Mouse (Mus musculus): ENCODE measurements at regions not wholly inside any gene's neighbourhood (a gene's known extent, or its start where the extent isn't known, plus 50 kb on each side); places are given as distances from the start of the nearest gene placed in this dataset.

- no peak for DNase-seq (ENCODE audit: low read depth, low spot score)
Measured at GRCm38 (mm10) chr12:92292460-92293340, 443.7 kb upstream of the Sel1l start.

GRCm38 (mm10) chr12:92291490-92291889 lies 442.5 kb upstream of the Sel1l start:
- DNase-seq (ENCODE audit: low read depth, low spot score), result no peak

GRCm38 (mm10) chr12:92285511-92285910 lies 436.6 kb upstream of the Sel1l start:
- DNase-seq (ENCODE audit: low read depth, low spot score), result no peak

DNA sequence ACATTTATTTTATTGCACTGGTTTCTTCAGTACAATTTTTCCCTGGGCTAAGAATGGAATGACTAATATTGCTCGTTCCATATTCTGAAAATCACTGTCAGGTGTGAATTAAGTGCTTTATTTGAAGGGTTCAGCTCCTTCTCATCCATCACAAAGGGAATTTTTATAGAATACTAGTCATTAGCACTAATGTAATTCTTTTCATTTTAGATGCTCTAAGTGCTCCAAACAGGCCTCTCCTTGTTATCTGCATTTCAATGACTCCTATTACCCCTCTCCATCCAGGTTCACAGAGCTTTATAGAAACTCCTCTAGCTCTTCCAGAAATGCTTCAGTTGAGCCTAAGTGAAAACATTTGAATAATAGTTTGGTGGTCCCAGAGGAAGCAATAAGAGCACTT lies 431.5 kb upstream of the Sel1l start:
- DNase-seq (ENCODE audit: low read depth, low spot score), result no peak

DNA sequence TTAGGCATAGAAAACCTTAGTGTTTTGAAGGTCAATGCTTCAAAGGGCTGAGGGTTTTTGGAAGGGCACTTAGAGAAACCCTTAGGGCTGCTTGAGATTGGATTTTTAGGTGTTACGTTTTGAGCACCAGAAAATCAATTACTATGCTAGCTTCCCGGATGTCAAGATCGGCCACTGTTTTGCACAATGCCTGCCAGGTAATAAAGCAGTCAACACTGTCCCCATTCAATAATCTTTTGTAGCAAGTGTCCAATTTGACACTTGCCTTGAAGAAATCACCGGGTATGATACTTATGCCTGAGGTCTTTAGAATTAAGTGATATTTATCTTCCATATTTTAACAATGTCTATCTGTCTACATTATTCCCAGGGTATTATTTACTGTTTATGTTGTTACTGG lies 403.0 kb upstream of the Sel1l start:
- DNase-seq (ENCODE audit: low read depth, low spot score), result no peak

DNA sequence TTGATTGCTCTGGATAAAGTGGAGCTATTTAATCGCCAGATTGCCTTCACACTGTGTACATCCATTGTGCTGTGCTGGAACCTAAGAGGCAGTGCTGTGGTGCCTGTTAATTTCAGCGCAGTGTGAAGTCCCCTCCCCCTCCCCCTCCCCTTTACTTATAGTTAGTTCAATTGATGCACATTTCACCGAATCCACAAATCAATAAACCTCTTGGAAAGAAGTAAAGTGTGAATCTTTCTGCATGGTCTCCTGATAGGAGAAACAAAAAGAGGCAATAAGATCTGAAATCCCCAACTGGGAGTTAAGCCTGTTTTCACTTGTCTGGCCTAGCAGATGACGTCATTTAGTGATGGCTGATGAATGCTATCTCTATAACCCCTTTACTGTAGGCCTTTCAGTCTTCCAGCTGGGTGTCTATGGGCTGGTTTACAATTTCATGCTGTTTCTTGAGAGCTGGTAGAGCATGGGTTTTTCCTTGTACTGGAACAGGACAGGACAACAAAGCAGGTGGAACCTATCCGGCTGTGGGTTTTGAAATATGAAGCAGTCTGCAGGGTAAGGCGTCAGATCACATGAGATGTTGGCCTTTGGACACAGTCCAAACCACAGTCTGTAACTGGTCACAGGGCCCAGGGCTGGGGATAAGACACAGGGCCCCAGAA lies 398.0 kb upstream of the Sel1l start:
- no peak for DNase-seq (ENCODE audit: low read depth, low spot score)

GRCm38 (mm10) chr12:92239956-92240699 lies 391.2 kb upstream of the Sel1l start:
- DNase-seq (ENCODE audit: low read depth, low spot score), result no peak

GRCm38 (mm10) chr12:92233650-92234408 lies 384.9 kb upstream of the Sel1l start:
- DNase-seq (ENCODE audit: low read depth, low spot score), result no peak

GRCm38 (mm10) chr12:92228585-92228984 lies 379.6 kb upstream of the Sel1l start:
- no peak for DNase-seq (ENCODE audit: low read depth, low spot score)

DNA sequence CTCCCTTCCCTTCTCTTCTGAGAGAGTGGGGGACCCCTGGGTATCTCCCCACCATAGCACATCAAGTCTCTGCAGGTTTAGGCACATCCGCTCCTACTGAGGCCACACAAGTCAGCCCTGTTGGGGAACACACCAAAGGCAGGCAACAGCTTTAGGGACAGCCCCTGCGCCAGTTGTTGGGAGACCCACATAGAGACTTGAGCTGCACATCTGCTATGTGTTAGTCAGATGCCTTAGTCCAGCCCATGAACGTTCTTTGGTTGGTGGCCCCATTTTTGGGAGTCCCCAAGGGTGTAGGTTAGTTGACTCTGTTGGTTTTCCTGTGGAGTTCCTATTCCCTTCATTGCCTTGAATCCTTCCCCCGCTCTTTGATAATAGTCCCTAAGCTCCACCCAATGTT lies 354.4 kb upstream of the Sel1l start:
- DNase-seq (ENCODE audit: low read depth, low spot score), result no peak

GRCm38 (mm10) chr12:92200602-92201001 lies 351.6 kb upstream of the Sel1l start:
- no peak for DNase-seq (ENCODE audit: low read depth, low spot score)

GRCm38 (mm10) chr12:92198738-92199477 lies 350.0 kb upstream of the Sel1l start:
- no peak for DNase-seq (ENCODE audit: low read depth, low spot score)

GRCm38 (mm10) chr12:92193934-92194685 lies 345.2 kb upstream of the Sel1l start:
- DNase-seq (ENCODE audit: low read depth, low spot score), result no peak

- DNase-seq (ENCODE audit: low read depth, low spot score), result no peak
Measured at GRCm38 (mm10) chr12:92193199-92193933, 344.4 kb upstream of the Sel1l start.

DNA sequence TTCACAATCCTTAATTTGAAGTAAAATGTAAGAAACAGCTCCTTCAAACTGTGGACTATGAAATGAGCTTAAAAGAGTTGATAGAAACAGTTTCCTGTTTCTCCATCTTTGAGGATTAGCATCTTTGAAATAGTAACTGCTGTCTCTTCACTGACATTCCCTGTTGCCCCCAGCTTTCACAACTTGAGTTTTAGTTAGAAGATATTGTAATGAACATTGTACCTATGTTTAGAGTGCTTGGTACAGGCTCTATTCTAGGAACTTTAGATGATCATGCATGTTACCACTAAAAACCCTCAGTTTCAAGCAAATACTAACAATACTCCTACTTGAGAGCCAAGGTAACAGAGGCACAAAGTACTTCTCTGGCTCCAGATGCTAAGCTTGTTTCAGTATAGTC lies 340.1 kb upstream of the Sel1l start:
- DNase-seq (ENCODE audit: low read depth, low spot score), result no peak

DNA sequence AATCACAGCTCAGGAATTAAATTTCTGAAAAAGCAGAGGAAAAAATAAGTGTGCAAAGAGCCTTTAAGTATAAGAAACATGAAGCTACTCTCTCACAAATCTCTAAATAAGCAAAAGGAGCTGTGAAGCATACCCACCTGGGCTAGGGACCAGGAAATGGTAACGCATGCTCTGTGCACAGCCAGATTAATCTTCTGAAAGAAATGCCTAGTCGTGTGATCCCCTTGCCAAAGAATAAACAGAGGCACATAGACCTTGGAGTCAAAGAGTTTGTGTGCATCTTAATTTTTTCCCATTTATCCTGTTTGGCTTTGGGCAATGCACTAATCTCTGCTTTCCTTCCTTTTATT lies 338.2 kb upstream of the Sel1l start:
- DNase-seq (ENCODE audit: low read depth, low spot score), result no peak

DNA sequence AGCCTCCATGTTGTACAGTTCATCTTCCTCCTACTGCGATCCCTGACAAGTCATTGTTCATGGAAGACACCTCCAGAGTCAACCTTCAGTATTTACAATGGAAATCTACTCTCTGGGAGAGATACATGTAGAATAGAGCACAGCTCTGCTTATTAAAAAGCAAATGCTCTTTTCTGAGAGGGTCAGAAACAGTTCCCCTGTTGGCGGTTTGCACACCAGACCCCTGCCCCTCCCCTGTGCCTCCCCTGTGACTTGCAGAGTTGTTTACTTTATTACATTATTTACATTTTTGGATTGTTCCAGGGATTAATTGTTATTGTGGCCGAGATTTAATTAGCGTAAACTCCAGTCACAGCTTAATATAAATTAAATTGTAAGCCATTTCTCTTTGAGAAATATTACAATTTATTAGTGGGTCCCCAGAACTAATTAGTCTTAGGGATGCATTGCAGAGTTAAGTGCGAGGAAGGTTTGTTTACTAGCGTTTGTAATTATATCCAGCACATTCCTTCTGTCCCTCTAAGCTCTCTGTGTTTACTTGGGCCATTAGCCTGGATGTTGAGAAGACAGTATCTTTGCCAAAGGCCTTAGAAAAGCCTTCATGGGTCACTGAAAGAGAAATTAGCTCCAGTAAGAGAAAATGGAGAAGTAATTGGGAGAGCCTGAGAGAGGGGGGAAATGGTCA lies 337.6 kb upstream of the Sel1l start:
- no peak for DNase-seq (ENCODE audit: low read depth, low spot score)

DNA sequence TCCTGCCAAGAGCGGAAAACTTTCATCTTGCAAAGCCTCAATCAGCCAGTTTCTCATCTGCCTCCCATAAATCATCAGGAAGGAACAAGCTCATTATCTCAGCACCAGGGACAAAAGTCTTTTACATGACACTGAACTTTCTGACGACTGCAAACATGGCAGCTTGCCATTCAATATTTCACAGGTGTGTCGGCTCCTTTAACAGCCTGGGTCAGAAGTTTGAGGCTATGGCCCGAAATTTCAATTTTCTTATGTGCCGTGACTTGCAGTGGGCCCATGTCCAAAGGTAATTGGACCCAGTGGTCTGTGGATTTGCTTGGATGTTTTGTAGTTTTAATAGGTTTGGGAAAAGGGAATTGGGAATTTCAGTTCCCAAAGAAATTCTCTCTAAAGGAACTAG lies 330.3 kb upstream of the Sel1l start:
- DNase-seq (ENCODE audit: low read depth, low spot score), result no peak

- DNase-seq (ENCODE audit: low read depth, low spot score), result no peak
Measured at GRCm38 (mm10) chr12:92156726-92157125, 307.8 kb upstream of the Sel1l start.

All from retina, adult 2 months (tissue).